ENCODE assay signal across 41 mouse cellular contexts in genomic region chr5:138853349-138853748, GRCm38 (mm10). TPM values are rescaled to one million over a fixed set of nuclear protein-coding genes. Genes with fewer than 3 reads are reported as not detected.
"Had no signal": no experiment of that assay in that cellular context is flagged by ENCODE, and none has a peak within 500 bp of the region (broad histone marks: within the 10 kb centered on the region; RNA-seq: fewer than 3 reads in every experiment).

No protein-coding gene starts in this region.

- H3K4me2 ChIP-seq: heart, embryonic 12.5 days; hindbrain, embryonic 13.5 days; hindbrain, embryonic 15.5 days; intestine, embryonic 15.5 days; kidney, embryonic 15.5 days; limb, embryonic 12.5 days; liver, embryonic 11.5 days had no signal

- ATAC-seq: hindbrain, postnatal 0 days; inflammation-experienced regulatory T-cells, adult 6 months; intestine, embryonic 15.5 days; intestine, postnatal 0 days had no signal

- H3K27me3 ChIP-seq: hindbrain, embryonic 13.5 days; hindbrain, embryonic 15.5 days; intestine, embryonic 15.5 days; kidney, embryonic 15.5 days had no signal

- H3K9ac ChIP-seq: heart, embryonic 12.5 days; hindbrain, embryonic 13.5 days; hindbrain, embryonic 15.5 days; intestine, embryonic 15.5 days; kidney, embryonic 15.5 days; limb, embryonic 12.5 days had no signal

- H3K9me3 ChIP-seq: heart, embryonic 10.5 days; heart, embryonic 12.5 days; hindbrain, embryonic 13.5 days; hindbrain, embryonic 15.5 days; intestine, embryonic 15.5 days; kidney, embryonic 15.5 days; limb, embryonic 10.5 days had no signal

- DNase-seq: gastrocnemius, postnatal 14 days; gastrocnemius, postnatal 36 days; heart, adult 18-20 months; heart, postnatal 10 days; heart, postnatal 36 days; kidney, adult 18-20 months; kidney, adult 8-10 months; kidney, postnatal 14 days; kidney, postnatal 36 days; layer of hippocampus, adult 9-11 months; layer of hippocampus, postnatal 36 days; liver had no signal

- H3K36me3 ChIP-seq: heart, embryonic 10.5 days; heart, embryonic 12.5 days; hindbrain, embryonic 13.5 days; hindbrain, embryonic 15.5 days; intestine, embryonic 15.5 days; kidney, embryonic 15.5 days; limb, embryonic 10.5 days; limb, embryonic 12.5 days had no signal

- H3K4me3 ChIP-seq: heart, embryonic 10.5 days; heart, embryonic 12.5 days; hindbrain, embryonic 13.5 days; hindbrain, embryonic 15.5 days; intestine, embryonic 15.5 days; kidney, embryonic 15.5 days; limb, embryonic 10.5 days; limb, embryonic 12.5 days had no signal

- H3K27ac ChIP-seq: heart, embryonic 10.5 days; hindbrain, embryonic 13.5 days; hindbrain, embryonic 15.5 days; hindbrain, postnatal 0 days; intestine, embryonic 15.5 days; kidney, embryonic 15.5 days; kidney, postnatal 0 days; limb, embryonic 10.5 days; limb, embryonic 12.5 days had no signal

RNA-seq across cellular contexts. Expression of gene Gm5294, which starts 33.5 kb away (rescaled TPM):
- total RNA-seq: gastrocnemius, adult 18-20 months; gastrocnemius, adult 8-10 months; gastrocnemius, postnatal 14 days; gastrocnemius, postnatal 36 days; heart, adult 18-20 months; heart, adult 8-10 months; heart, postnatal 10 days; heart, postnatal 36 days; hematopoietic stem cell, adult 5-6 weeks; hindbrain, postnatal 0 days; layer of hippocampus, adult 18-20 months; layer of hippocampus, adult 8-10 months; layer of hippocampus, postnatal 14 days; layer of hippocampus, postnatal 36 days; left cerebral cortex, adult 18-20 months; left cerebral cortex, adult 8-10 months; left cerebral cortex, postnatal 10 days; left cerebral cortex, postnatal 36 days had no signal
- polyA plus RNA-seq: gonadal fat pad, adult 2 months; heart, embryonic 10.5 days; heart, embryonic 12.5 days; heart, embryonic 14.5 days; hindbrain, embryonic 11.5 days; inflammation-experienced regulatory T-cells, adult 6 months; intestine, embryonic 15.5 days; intestine, postnatal 0 days; kidney, embryonic 15.5 days; kidney, postnatal 0 days; large intestine, adult 2 months; limb, embryonic 10.5 days; limb, embryonic 12.5 days; limb, embryonic 14.5 days; liver, embryonic 11.5 days had no signal
